Mouse (Mus musculus) layer of hippocampus, postnatal 25 days (tissue): ENCODE measurements around the gene Calm3. TPM values are rescaled to one million over a fixed set of nuclear protein-coding genes. Genes with fewer than 3 reads are reported as not detected.

Experiments used
- DNase-seq, 2 experiments: peaks; one replicate each; pipeline ENCODE4 v3.0.0; 2022; ENCODE audit warnings: mixed read lengths in 2 of 2, low spot score in 1 of 2; ENCODE audit errors: extremely low spot score in 1 of 2
- total RNA-seq, 2 experiments: library from RNA; stranded (reverse); gene quantifications; 2 replicates each; pipeline ENCODE4 v1.2.3; 2021

Gene Calm3
- total RNA-seq, 2 experiments from 2014 or later = 2,256 to 2,439 TPM

DNA sequence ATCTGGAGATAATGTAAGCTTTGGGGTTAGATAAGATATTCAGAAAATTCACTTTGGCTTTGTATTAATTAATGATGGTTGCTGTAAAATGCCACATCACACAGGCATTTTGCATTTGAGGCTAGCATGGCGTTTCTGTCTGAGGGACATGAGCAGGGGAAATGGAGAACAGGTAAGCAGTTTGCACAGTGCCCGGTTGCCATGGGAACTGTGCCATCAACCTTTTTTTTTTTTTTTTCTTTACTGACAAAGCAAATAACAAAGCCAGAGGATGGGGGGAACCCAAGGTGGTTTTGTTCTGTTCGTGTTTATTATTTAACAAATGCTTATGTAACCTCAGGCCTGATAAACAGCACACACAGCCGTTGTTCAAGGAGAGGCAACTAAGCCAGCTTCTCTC lies 18.9 kb upstream of the Calm3 start:
- DNase-seq = no peak

- no peak for DNase-seq
Observed at GRCm38 (mm10) chr7:16940292-16940691, 16.4 kb upstream of the Calm3 start.

DNA sequence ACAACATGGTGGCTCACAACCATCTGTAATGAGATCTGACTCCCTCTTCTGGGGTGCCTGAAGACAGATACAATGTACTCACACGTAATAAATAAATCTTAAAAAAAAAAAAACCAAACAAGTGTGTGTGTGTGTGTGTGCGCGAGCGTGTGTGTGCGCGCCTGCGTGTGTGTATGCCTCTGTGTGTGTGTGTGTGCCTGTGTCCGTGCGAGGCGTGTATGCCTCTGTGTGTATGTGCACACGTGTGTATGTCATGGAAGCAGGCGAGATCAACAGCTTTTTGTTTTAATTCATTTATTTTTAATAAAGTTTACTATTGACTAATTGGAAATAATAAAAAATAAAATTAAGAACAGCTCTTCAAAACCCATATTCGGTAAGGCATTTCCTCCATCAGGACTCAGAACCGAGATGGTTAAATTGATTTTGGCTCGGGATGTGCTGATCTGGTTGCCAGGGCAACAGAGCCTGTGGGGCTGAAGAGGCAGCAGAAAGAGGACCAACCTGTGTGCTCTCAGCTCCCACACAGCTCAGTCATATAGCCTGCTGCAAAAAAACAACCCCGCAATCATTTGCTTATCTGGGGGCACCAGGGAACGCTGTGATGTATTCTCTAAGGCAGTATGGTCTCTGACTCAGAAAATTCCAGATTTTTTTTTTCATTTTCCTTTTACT lies 14.3 kb upstream of the Calm3 start:
- peak in 1 of 2 experiments; percentile 30 for DNase-seq

- no peak for DNase-seq
Observed at GRCm38 (mm10) chr7:16937312-16937711, 13.4 kb upstream of the Calm3 start.

- DNase-seq = peak; percentile 36 to 75
Observed at GRCm38 (mm10) chr7:16932704-16933577, 9.0 kb upstream of the Calm3 start.

- DNase-seq = peak; percentile 81 to 97
Observed at GRCm38 (mm10) chr7:16931968-16932627, 8.2 kb upstream of the Calm3 start.

DNA sequence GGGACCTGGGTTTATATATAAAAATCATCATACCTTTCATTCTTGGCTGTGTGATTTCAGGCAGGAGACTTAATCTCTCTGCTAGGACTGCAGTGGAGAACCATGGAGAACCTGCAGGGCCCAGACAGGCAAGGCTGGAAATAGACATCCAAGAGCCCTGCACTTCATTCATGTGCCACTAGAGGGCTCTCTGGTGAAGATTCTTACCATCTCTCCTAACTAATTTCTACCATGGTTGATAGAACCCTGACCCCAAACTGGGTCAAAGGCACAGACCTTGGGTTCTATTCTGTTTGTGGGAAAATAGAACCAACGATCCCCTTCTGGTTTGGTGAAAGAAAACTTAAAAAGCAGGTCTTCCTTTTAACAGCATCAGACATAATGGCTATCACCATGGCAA lies 6.9 kb upstream of the Calm3 start:
- peak; percentile 76 to 77 for DNase-seq

GRCm38 (mm10) chr7:16928341-16928740 lies 4.4 kb upstream of the Calm3 start:
- DNase-seq = no peak

- peak in 1 of 2 experiments; percentile 47 for DNase-seq
Observed at GRCm38 (mm10) chr7:16923283-16924036, 454 bp downstream of the Calm3 start.

DNA sequence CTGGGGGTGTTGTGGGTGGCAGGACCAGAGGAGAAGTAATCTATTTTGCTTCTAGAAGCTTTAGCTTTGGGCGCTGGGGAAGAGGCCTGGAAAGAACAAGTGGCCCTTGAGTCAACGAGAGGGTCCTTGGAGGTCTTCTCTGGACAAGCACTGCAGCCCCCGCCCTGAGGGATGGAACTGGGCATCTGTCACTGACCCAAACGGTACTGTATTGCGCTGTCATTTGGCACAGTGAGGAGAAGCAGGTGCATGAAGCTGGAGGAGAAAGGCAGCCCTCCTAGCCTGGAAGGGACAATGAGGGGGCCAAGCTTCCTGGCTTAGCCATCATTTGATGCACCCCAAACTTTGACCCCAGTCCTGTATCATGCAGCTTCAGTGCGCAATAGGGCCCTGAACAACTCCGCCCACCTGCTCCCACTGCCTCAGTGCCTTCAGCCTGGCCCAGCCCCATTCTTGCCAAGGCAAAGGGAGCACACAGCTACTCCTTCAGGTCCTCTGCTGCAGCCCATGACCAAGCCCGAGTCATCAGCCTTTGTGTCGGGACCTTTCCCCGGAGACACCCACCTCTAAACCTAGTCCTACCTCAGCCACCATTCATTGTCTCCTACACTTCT lies 1.4 kb downstream of the Calm3 start:
- peak in 1 of 2 experiments; percentile 35 for DNase-seq

GRCm38 (mm10) chr7:16921881-16922335 lies 2.0 kb downstream of the Calm3 start:
- no peak for DNase-seq

DNA sequence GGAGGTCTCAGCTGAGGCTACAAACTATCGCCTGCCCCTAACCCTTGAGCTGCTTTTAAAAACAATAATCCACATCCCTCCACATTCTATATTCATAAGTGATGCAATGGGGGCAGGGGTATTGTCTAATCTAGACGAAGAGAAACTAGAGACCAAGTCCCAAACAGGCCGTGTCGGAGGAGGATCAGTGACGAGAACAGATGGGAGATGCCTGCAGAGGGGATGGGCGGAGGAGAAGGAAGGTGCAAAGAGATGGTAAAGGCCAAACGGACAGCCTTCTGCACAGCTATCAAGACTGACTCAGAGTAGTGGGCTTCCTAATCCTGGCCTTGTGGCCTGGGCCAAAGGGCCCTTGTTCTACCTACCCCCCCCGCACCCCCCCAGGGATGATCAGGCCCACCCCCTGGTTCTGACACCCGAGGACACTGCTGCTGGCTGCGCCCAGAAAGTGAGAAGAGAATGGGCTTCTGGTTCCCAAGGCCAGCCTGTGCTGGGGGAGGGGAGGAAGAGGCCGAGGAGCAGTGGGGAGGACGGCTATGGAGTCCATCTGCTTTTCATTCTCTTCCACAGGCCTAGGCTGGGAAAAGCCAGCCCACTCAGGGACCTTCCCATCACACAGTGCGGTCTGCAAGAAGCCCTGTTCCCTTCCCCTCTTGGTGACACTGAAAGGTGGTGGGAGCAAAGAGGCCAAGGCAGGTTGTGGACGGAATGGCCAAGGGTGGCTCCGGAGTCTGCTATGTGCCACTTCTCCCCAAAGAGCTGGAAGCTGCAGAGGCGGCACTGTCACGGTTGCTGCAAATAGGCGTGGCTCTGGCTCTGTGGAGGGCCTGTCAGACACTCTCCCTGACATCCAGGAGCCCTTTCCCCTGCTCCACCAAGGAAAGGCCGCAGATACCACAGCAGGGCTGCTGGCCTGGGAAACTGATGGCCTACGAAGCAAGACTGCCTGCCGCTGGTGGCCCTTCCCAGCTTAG lies 2.8 kb downstream of the Calm3 start:
- DNase-seq = no peak

DNA sequence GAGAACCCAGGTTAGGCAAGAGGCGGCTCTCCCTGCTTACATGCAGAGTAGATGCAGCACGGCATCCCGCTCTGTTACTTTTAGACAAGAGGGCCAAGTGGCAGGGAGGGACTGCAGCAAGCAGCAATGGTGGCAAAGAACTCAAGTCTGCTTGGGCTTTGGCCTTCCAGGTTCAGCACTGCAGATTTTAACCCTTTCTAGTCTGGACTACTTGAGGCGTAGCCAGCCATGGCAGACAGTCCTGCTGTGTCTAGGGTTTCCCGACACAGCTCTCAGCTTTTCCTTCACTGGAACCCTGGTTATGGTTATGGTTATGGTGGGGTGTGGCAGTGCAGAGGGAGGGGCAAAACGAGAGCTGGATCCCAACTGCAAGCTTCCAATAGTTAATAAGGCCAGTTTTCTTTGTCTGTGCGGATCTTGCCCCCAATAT lies 3.7 kb downstream of the Calm3 start:
- no peak for DNase-seq

- DNase-seq = no peak
Observed at GRCm38 (mm10) chr7:16919395-16920149, 4.3 kb downstream of the Calm3 start.

GRCm38 (mm10) chr7:16918670-16919069 lies 5.2 kb downstream of the Calm3 start:
- no peak for DNase-seq

- peak; percentile 55 to 58 for DNase-seq
Observed at GRCm38 (mm10) chr7:16918014-16918413, 5.9 kb downstream of the Calm3 start.

GRCm38 (mm10) chr7:16917447-16917846 lies 6.5 kb downstream of the Calm3 start:
- DNase-seq = no peak
